Mouse (Mus musculus) cerebellum, adult 2 months (tissue): Measurements from ENCODE around the gene Clec4d.
"Not testable (repeated sequence)": the region's sequence is repeated elsewhere in the genome, so short reads cannot be mapped to it uniquely, and the experiment has no call there.

ENCODE experiments used
- CTCF ChIP-seq: fragments of 200-500 bp; IDR thresholded peaks from 2 replicates; pipeline ENCODE4 v1.5.1; 2011; ENCODE audit warnings: low read depth, mild to moderate bottlenecking, control low read depth, low read length, moderate library complexity, borderline replicate concordance; ENCODE audit not compliant: insufficient read depth
- POLR2A ChIP-seq: fragments of 200-500 bp; IDR thresholded peaks from 2 replicates; pipeline ENCODE4 v1.6.1; 2011; ENCODE audit warnings: low read length, control low read depth, borderline replicate concordance; ENCODE audit not compliant: insufficient read depth

DNA sequence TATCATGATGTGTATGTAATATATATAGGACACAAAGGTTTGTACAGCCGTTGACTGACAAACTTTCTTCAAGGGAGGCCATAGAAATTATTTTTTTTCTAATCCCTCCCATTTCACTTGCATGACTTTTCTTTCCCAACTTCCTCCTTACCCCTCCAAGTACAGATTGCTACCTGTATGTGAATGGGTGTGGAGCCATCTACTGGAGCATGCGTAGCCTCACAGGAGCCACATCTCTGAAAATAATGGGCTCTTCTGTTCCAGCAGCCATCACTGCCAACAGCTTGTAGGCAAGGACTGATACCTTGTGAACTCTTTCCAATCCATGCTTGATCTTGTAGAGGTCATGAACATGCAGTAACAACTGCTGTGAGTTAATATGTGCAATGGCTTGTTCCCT, 13.0 kb upstream of the Clec4d start:
- TF ChIP-seq CTCF, POLR2A: not testable (repeated sequence)
